Mouse (Mus musculus): ENCODE measurements around the gene Kdm6b.

DNA sequence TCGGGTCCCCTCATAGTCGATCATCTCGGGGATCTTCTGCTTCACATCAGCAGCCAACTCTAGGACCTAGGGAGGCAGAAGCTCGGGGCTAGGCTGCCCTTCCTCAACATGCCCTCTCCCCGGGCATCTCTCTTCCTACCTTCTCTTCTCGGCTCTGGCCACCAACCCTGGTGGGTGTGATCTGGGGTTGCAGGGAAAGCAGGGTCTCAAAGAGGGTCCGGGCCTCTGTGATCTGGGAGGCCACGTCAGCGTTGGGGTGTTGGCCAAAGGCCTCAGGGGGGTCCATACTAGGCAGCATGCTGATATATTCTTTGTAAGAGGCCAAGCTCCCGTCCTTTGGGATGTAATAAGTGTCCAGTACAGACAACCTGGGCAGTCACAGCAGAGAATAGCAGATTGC is 9.4 kb upstream of the Kdm6b start:
- no peak for TF ChIP-seq CTCF (IDR thresholded peaks at IDR 0.05; ENCODE audit: low read depth, low read length)
- TF ChIP-seq POLR2AphosphoS5 (IDR thresholded peaks at IDR 0.05; ENCODE audit: insufficient replicate concordance, low read depth, low read length): no peak
- no peak for TF ChIP-seq GATA2 (IDR thresholded peaks at IDR 0.05; ENCODE audit: borderline replicate concordance, low read depth, low read length)
- no peak for TF ChIP-seq GATA1 (IDR thresholded peaks at IDR 0.05; ENCODE audit: borderline replicate concordance, low read length)
